Mouse (Mus musculus) spleen, postnatal 10 days (tissue): ENCODE data around the gene Slc13a1.

Source experiments
- DNase-seq, 2 experiments: peaks; one replicate each; pipeline ENCODE4 v3.0.0; 2021 to 2022; ENCODE audit warnings: low spot score in 2 of 2

The Slc13a1 gene

DNA sequence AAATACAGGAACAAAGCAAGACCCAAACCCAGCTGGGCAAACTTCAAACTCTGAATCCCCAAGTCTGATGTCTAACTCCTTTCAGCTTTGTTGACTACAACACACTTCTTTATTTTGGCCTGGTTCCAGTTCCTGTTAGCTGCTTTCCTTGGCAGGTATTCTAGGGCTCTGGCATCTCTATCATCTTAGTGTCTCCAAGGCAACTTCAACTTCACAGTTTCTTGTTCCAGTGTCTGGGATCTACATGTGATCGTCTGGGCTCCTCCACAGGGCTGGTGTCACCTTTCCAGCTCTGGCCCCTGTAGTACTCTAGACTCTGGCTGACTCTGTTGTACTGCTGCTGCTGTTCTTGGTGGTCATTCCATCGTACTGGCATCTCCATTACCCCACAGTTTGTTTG is 91.8 kb downstream of the Slc13a1 start:
- DNase-seq = no peak

GRCm38 (mm10) chr6:24072804-24073203 is 95.1 kb downstream of the Slc13a1 start:
- DNase-seq = no peak

DNA sequence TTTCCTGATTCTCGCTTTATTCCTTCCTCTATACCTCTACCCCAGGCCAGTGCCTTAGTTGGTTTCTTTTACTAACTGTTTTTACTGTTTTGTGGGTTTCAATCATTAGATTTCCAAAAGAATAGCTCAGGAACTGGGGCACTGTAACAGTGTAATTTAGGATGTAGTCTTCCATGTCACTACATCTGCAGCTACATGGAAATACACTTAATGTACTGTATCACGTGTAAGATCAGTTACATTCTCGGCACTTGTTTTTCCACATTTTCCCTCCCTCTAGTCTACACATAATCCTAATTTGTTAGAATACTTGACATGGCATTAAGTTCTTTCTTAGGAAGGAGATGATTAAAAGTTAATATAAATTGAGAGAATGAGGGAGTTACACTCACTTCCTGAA is 108.1 kb downstream of the Slc13a1 start:
- no peak for DNase-seq

DNA sequence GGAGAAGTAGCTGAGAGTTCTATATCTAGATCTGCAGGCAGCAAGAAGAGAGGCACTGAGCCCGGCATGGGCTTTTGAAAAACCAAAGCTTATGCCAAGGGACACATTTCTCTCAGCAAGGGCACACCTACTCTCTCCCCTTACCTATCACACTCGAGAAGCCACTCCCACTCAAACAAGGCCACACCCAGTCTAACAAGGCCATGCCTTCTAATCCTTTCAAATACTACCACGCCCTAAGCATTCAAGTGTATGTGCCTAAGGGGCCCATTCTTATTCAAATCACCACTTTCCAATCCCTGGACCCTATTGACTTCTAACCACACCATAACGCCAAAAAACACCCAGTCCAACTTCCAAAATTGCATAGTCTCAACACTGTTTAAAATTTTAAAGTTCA is 112.8 kb downstream of the Slc13a1 start:
- DNase-seq = no peak

DNA sequence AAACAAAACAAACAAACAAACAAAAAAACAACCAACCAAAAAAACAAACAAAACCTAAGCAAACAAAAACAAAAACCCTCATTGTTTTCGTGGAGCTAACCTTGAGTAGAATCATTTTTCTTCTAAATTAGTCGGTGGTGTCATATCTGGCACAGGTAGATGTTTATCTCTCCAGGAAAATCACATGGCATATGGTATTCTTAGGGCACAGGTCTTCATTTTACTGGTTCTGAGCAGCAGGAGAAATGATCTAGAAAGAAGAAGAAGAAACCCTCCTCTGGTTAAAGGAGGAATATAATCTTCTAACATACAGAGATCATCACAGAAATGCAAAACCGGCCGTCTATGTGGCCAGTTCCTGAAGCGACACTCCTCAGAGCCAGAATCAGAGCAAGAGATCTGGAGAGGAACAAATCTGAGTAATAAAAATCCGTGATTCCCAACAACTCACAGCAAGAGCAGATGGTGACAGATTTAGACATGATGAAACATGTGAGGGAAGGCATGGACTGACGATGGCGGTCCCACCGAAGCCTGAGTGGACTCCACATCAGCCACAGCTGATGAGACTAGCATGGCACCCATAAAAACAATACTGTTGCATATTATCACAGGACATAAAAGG is 113.7 kb downstream of the Slc13a1 start:
- DNase-seq = no peak

DNA sequence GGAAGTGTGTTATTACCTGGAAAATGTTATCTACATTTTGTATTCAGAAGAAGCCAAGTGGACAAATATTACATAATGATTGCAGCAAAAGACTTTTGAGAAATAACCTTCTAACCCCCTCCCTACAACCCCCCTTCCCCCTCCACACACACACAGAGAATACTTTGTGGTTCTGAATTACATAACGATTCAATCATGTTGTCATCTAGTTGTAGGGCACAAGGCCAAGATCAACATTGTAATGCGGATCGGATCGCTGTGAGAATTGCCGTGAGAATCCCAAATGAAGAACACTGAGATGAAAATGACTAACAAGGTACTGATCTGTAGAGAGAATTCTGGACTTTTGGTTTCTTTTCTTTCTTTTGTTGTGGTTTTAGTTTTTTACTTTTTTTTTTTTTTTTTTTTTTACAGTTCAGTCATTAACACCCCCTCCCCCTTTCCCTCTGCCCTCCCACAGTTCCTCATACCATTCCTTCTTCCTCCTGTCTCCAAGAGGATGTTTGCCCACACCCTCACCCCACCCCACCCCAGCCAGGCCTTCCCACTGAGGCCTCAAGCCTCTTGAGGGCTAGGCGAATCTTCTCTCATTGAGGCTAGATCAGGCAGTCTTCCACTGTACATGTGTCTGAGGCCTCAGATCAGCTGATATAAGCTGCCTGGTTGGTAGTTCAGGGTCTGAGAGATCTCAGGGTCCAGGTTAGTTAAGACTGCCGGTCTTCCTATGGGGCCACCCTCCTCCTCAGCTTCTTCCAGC is 120.7 kb downstream of the Slc13a1 start:
- DNase-seq = no peak

DNA sequence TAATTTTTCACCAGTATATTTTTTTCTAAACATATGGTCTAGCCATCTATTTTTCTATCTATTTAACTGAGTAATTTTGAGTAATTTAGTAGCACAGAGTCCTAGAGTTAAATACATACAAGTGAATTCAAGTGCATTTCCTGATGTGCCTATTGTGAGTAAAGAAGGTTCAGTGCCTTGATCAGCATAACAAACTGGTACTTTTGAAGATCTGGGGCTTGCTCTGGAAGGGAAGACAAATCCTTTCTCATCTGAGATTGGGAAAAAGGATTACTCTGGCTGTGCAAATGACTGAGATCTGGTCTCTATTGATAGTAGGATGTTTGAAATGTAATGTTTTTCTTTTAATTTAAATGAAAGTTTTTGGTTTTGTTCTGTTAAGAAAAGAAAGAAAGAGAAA is 124.4 kb downstream of the Slc13a1 start:
- no peak for DNase-seq
